Mouse (Mus musculus): ENCODE data around the gene Veph1. TPM values are rescaled to one million over a fixed set of nuclear protein-coding genes. Genes with fewer than 3 reads are reported as not detected.

Gene Veph1
- polyA plus RNA-seq, 1 experiment, result 0.41 TPM

GRCm38 (mm10) chr3:66055652-66056051, 241.0 kb downstream of the Veph1 start:
- TF ChIP-seq POLR2A (IDR thresholded peaks at IDR 0.05; ENCODE audit: borderline replicate concordance, extremely low read depth, low read depth, low read length) (no peak), CTCF (IDR thresholded peaks at IDR 0.05; ENCODE audit: insufficient read depth, low read length) (no peak)
- no peaks in the 10 kb centered on the region for H3K4me1 ChIP-seq (ENCODE audit: control insufficient read depth, insufficient read depth, low read length)
- WGBS, result 90% methylated on average over 7 of the region's 7 CpGs
- H3K4me3 ChIP-seq (replicated peaks; ENCODE audit: extremely low read depth, low read depth, low read length), result no peak overlapping the region
- no peak for DNase-seq

DNA sequence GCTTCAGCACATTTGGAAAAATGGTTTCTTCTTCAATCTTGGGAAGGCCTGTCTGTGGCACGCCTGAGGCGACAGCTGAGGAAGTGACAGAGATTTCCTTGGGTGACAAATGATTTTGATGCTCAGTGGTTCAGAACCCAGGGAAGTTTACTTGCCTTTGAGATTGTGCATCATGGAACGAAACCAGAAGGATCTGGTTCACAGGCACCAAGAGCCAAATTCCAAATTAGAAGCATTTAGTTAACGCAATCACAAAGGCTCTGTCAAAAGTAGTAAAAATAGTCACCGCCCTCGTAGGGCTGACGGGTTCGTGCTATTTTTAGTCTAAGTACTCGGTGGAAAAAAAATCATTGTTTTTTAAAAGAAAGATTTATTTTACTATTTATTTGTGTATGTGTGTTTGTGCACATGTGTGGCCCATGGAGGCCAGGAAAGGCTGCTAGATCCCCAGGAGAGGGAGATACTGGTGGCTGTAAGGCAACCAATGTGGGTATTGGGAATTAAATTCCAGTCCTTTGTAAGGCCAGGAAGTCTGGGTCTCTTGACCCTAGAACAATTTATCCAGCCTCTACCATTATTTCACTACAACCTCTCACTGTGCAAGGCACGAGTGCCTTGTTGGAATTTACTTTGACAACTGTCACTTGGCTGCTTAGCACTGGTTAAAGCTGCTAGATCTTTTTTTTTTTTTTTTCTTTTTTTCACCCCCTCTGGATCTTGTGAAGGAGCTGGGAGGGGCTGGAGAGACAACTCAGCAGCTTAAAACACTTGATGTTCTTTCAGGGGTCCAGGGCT, 246.3 kb downstream of the Veph1 start:
- no peak for TF ChIP-seq POLR2A (IDR thresholded peaks at IDR 0.05; ENCODE audit: borderline replicate concordance, extremely low read depth, low read depth, low read length)
- no peak for TF ChIP-seq CTCF (IDR thresholded peaks at IDR 0.05; ENCODE audit: insufficient read depth, low read length)
- no peak for DNase-seq
- WGBS, result 43% methylated on average over 10 of the region's 10 CpGs
- Histone ChIP-seq H3K4me3 (replicated peaks; ENCODE audit: extremely low read depth, low read depth, low read length) (no peak overlapping the region), H3K4me1 (ENCODE audit: control insufficient read depth, insufficient read depth, low read length) (no peaks in the 10 kb centered on the region)

DNA sequence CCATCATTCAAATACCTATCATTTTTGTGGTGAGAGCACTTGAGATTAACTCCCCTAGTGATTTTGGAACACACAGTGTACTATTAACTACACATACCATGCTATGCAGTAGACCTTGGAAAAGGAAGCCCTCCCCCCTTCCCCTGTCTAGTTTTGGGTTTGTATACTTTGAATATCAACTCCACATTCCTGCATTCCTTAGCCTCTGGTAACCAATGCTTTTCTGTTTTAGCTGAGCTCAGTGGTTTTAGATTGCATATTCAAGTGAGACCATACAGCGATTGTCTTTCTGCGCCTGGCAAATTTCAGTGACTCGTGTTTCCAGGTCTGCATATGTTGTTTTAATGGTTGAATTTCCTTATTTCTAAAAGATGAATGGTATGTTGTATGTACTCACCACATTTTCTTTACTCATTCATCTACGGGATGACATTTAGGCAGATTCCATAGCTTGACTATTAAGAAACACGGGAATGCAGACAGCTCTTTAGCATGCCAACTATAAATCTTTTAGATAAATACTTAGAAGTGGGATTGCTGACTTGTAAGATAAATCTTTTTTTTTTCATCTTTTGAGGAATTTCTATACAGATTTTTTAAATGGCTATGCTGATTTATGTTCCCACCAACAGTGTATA, 255.7 kb downstream of the Veph1 start:
- no peak for TF ChIP-seq CTCF (IDR thresholded peaks at IDR 0.05; ENCODE audit: insufficient read depth, low read length)
- no peak for TF ChIP-seq POLR2A (IDR thresholded peaks at IDR 0.05; ENCODE audit: borderline replicate concordance, extremely low read depth, low read depth, low read length)
- 43% methylated on average over 5 of the region's 5 CpGs for WGBS
- Histone ChIP-seq H3K4me3 (replicated peaks; ENCODE audit: extremely low read depth, low read depth, low read length) (no peak overlapping the region), H3K4me1 (ENCODE audit: control insufficient read depth, insufficient read depth, low read length) (no peaks in the 10 kb centered on the region)
- no peak for DNase-seq

- no peak for DNase-seq
- WGBS, result 49% methylated on average over 5 of the region's 5 CpGs
- TF ChIP-seq POLR2A (IDR thresholded peaks at IDR 0.05; ENCODE audit: borderline replicate concordance, extremely low read depth, low read depth, low read length), result no peak
- TF ChIP-seq CTCF (IDR thresholded peaks at IDR 0.05; ENCODE audit: insufficient read depth, low read length), result no peak
Measured at GRCm38 (mm10) chr3:66035226-66035625, 261.4 kb downstream of the Veph1 start.

DNA sequence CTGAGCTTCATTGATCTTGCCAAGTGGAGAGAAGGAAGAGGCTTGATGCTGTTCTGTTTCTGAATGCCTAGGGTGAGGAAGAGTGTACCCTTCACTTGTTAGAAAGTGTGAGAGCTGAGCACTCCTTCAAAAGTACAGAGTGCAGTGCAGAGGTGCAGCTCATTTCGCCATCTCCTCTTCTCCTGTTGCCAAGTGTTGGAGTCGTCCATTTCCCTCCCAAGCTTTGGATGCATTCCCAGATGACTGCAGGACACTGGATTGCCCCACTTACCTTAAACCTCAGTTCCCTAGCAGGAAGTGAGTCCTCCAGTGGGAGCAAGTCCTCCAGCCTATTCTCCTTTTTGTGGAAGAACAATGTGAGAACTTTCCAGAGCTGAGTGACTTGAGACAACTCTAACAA, 263.3 kb downstream of the Veph1 start:
- TF ChIP-seq POLR2A (IDR thresholded peaks at IDR 0.05; ENCODE audit: borderline replicate concordance, extremely low read depth, low read depth, low read length) (no peak), CTCF (IDR thresholded peaks at IDR 0.05; ENCODE audit: insufficient read depth, low read length) (no peak)
- DNase-seq, result no peak
- H3K4me1 ChIP-seq (ENCODE audit: control insufficient read depth, insufficient read depth, low read length), result no peaks in the 10 kb centered on the region
- WGBS, result 27% methylated on average over 2 of the region's 2 CpGs
- no peak overlapping the region for H3K4me3 ChIP-seq (replicated peaks; ENCODE audit: extremely low read depth, low read depth, low read length)

More at GRCm38 (mm10) chr3:66035226-66035625, 261.4 kb downstream of the Veph1 start:
- Histone ChIP-seq H3K4me3 (replicated peaks; ENCODE audit: extremely low read depth, low read depth, low read length) (no peak overlapping the region), H3K4me1 (ENCODE audit: control insufficient read depth, insufficient read depth, low read length) (no peaks in the 10 kb centered on the region)

DNA sequence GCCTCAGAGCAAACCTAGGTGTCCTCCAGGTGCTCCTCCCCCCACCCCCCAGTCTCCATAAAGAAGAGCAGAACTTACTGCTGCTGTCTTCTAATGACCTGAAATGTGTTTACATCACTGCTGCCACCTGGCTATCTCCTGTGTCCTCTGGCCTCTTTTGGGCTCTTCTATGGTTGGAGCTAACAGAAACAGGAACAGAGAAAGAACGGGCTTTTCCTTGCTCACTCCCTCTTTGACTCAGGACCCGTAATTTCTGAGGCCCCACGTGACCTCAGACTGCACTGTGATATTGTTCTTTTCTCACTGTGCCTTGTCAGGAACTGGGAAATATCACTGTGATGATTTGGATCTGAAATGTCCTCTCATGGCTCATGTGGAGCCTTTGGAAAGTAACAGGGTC, 271.2 kb downstream of the Veph1 start:
- 78% methylated on average over 3 of the region's 3 CpGs for WGBS
- no peaks in the 10 kb centered on the region for H3K4me1 ChIP-seq (ENCODE audit: control insufficient read depth, insufficient read depth, low read length)
- no peak for TF ChIP-seq POLR2A (IDR thresholded peaks at IDR 0.05; ENCODE audit: borderline replicate concordance, extremely low read depth, low read depth, low read length)
- TF ChIP-seq CTCF (IDR thresholded peaks at IDR 0.05; ENCODE audit: insufficient read depth, low read length), result no peak
- no peak overlapping the region for H3K4me3 ChIP-seq (replicated peaks; ENCODE audit: extremely low read depth, low read depth, low read length)
- DNase-seq, result no peak

DNA sequence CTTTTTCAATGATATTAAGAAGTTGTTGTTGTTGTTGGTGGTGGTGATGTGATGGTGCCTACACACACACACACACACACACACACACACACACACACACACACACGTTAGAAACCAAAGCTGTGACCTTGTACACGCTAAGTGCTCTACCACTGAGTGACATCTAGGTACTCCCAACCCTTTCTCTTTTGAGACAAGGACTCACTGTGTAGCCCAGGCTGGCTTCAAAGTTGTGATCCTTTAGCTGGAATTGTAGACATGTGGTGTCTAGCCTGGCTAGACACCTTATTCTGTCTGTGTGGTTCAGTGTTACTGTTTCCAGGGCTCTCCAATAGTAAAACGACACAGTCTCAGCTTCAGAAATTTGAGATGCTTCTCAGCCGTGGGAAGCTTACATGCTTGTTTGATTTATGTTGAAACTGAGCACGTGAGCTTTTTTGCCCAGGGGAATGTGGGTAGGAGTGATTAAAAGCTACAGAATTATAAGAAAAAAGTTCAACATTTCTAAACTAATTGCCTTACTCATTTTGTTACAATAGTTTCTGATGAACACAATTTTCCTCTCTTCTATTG, 272.3 kb downstream of the Veph1 start:
- TF ChIP-seq CTCF (IDR thresholded peaks at IDR 0.05; ENCODE audit: insufficient read depth, low read length), result no peak
- no peak for TF ChIP-seq POLR2A (IDR thresholded peaks at IDR 0.05; ENCODE audit: borderline replicate concordance, extremely low read depth, low read depth, low read length)
- DNase-seq, result no peak
- Histone ChIP-seq H3K4me3 (replicated peaks; ENCODE audit: extremely low read depth, low read depth, low read length) (no peak overlapping the region), H3K4me1 (ENCODE audit: control insufficient read depth, insufficient read depth, low read length) (no peaks in the 10 kb centered on the region)
- 53% methylated on average over 5 of the region's 5 CpGs for WGBS

DNA sequence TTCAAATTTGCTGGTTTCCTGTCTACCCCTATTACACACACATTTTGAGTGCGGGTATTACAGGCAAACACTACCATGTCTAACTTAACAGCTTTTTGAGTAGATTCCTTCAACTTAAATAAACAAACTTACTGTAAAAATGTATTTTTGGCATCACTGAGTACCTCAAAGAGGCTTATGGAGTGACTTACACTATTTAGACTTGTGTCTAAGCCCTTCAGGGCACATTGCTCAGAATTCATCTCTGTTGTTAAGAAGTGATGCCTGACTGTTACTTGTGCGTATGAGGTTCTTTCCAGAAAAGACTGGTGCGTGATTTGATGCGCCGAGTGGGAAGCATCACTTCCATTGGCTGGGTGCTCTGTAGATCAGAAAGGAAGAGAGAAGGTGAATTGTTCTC, 277.5 kb downstream of the Veph1 start:
- TF ChIP-seq CTCF (IDR thresholded peaks at IDR 0.05; ENCODE audit: insufficient read depth, low read length) (no peak), POLR2A (IDR thresholded peaks at IDR 0.05; ENCODE audit: borderline replicate concordance, extremely low read depth, low read depth, low read length) (no peak)
- Histone ChIP-seq H3K4me3 (replicated peaks; ENCODE audit: extremely low read depth, low read depth, low read length) (no peak overlapping the region), H3K4me1 (ENCODE audit: control insufficient read depth, insufficient read depth, low read length) (no peaks in the 10 kb centered on the region)
- DNase-seq, result no peak
- 78% methylated on average over 5 of the region's 5 CpGs for WGBS

- WGBS, result 63% methylated on average over 3 of the region's 3 CpGs
- DNase-seq, result no peak
- Histone ChIP-seq H3K4me3 (replicated peaks; ENCODE audit: extremely low read depth, low read depth, low read length) (no peak overlapping the region), H3K4me1 (ENCODE audit: control insufficient read depth, insufficient read depth, low read length) (no peaks in the 10 kb centered on the region)
- TF ChIP-seq CTCF (IDR thresholded peaks at IDR 0.05; ENCODE audit: insufficient read depth, low read length), result no peak
- no peak for TF ChIP-seq POLR2A (IDR thresholded peaks at IDR 0.05; ENCODE audit: borderline replicate concordance, extremely low read depth, low read depth, low read length)
Measured at GRCm38 (mm10) chr3:66007632-66008401, 288.8 kb downstream of the Veph1 start.
